Mouse (Mus musculus) stomach, embryonic 14.5 days (tissue): ENCODE measurements around the gene Itpr2. TPM values are rescaled to one million over a fixed set of nuclear protein-coding genes. Genes with fewer than 3 reads are reported as not detected.

ENCODE experiments used
- ATAC-seq: fragments of 200-750 bp; cut with Nextera tagmentation; 2 replicates; pipeline ENCODE4 v1.8.0; 2017; ENCODE audit warnings: low read depth, moderate TSS enrichment; ENCODE audit not compliant: insufficient number of reproducible peaks, insufficient read depth, low FRiP score
- H3K27ac ChIP-seq: fragments of 300-500 bp; sonication (generic); 2 replicates; pipeline ENCODE4 v1.5.1; 2014; ENCODE audit warnings: mild to moderate bottlenecking, low read length, moderate library complexity, mixed read lengths
- H3K27me3 ChIP-seq: fragments of 300-500 bp; sonication (generic); 2 replicates; pipeline ENCODE4 v1.6.1; 2014; ENCODE audit warnings: low read length, control low read depth, mixed read lengths; ENCODE audit not compliant: control insufficient read depth, insufficient read depth
- H3K36me3 ChIP-seq: fragments of 300-500 bp; sonication (generic); 2 replicates; pipeline ENCODE4 v1.6.1; 2014; ENCODE audit warnings: mild to moderate bottlenecking, control low read depth, low read length, moderate library complexity, mixed read lengths; ENCODE audit not compliant: control insufficient read depth, insufficient read depth
- H3K4me1 ChIP-seq: fragments of 300-500 bp; sonication (generic); 2 replicates; pipeline ENCODE4 v1.6.1; 2014; ENCODE audit warnings: low read length, control low read depth, mixed read lengths; ENCODE audit not compliant: control insufficient read depth, insufficient read depth
- H3K4me2 ChIP-seq: fragments of 300-500 bp; sonication (generic); replicated peaks from 2 replicates; pipeline ENCODE4 v1.6.1; 2014; ENCODE audit warnings: low read depth, low read length, control low read depth
- H3K4me3 ChIP-seq: fragments of 300-500 bp; sonication (generic); 2 replicates; pipeline ENCODE4 v1.5.1; 2014; ENCODE audit warnings: low read depth, low read length, control low read depth
- H3K9ac ChIP-seq: fragments of 300-500 bp; sonication (generic); replicated peaks from 2 replicates; pipeline ENCODE4 v1.6.1; 2014; ENCODE audit warnings: low read depth, mild to moderate bottlenecking, control low read depth, low read length, moderate library complexity, mixed read lengths
- H3K9me3 ChIP-seq: fragments of 300-500 bp; sonication (generic); 2 replicates; pipeline ENCODE4 v1.6.1; 2016; ENCODE audit warnings: low read depth, low read length, control low read depth; ENCODE audit not compliant: control insufficient read depth
- WGBS: fragments of 180-500 bp; shearing (Covaris S2); extraction: QIAGEN DNeasy Blood & Tissue Kit; methylation state at CpG from one replicate; pipeline ENCODE4 v1.1.7; 2014; 5-methylcytosine and 5-hydroxymethylcytosine counted together
- polyA plus RNA-seq: library from polyadenylated mRNA; unstranded; fragments of >200 nt; fragmentation: Nextera tagmentation; extraction: Ambion mirVana; gene quantifications from 2 replicates; pipeline ENCODE4 v1.2.1, GENCODE M21; 2014

Itpr2 gene
- polyA plus RNA-seq, 1 experiment from 2014 or later: 10.0 TPM

DNA sequence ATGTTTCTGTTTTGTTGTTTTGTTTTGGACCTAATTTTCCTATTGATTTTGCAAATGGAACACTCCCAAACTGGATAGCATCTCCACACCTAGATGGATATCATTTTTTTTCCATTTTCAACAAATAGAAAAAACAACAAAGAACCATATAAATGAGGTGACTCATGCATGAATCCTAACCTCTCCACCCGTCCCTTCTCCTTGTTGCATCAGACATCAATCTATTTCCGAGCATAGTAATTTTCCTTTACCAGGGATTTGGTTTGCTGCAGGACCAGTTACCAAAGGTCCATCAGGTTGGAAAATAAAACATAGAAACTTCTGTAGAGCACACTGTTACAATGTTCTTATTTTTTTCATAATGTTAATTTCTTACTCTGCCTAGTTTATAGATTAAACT lies 17.0 kb upstream of the Itpr2 start:
- 75% methylated on average over 2 of the region's 2 CpGs for WGBS
- no peaks in the 10 kb centered on the region for H3K36me3 ChIP-seq
- ATAC-seq: no peak
- H3K9me3 ChIP-seq: peaks cover 4% of the 10 kb centered on the region
- no peak overlapping the region for H3K9ac ChIP-seq
- no peak overlapping the region for H3K4me2 ChIP-seq
- H3K27me3 ChIP-seq: no peaks in the 10 kb centered on the region
- H3K4me1 ChIP-seq: no peaks in the 10 kb centered on the region
- H3K27ac ChIP-seq: no peak overlapping the region
- no peak overlapping the region for H3K4me3 ChIP-seq

DNA sequence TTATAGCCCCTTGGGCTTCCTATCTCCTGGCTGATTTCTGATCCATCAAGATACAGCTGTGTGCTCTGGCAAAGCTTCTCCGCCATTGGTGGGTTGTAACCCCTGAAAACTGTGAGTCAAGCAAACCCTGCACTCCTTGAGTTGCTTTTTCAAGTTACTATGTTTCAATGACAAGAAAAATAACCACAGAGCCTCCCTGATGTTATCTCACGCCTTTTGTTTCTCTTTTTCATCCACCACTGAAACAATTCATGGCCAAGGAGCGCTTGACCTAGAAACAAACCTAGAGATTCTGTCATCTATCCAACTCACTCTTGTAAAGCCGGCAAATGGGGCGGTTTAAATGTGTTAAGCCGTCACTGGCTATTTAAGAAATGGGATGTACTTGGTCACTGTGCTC lies 13.9 kb upstream of the Itpr2 start:
- no peaks in the 10 kb centered on the region for H3K27me3 ChIP-seq
- 62% methylated on average over 6 of the region's 6 CpGs for WGBS
- no peaks in the 10 kb centered on the region for H3K36me3 ChIP-seq
- H3K4me2 ChIP-seq: no peak overlapping the region
- H3K27ac ChIP-seq: no peak overlapping the region
- H3K9me3 ChIP-seq: no peaks in the 10 kb centered on the region
- H3K9ac ChIP-seq: no peak overlapping the region
- no peak for ATAC-seq
- H3K4me1 ChIP-seq: no peaks in the 10 kb centered on the region
- no peak overlapping the region for H3K4me3 ChIP-seq

DNA sequence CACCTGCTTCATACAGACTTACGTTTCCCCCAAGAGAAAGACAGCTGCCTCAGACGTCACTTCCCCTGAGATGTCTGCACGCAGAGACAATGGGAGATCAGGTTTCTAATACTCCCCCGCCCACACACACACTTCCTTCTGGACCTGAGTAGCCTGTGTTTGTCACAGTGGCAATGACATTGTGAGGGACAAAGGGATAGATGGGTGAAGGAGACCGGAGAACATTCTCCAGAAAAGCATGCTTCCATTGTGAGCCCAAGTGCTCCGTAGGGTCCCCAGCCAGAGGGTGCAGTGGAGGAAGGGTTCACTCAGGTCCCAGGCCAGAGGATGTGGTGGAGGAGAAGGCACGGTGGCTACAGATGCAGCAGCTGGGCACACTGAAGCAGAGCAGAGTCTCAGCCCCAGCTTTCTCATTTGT lies 12.5 kb upstream of the Itpr2 start:
- H3K27me3 ChIP-seq: no peaks in the 10 kb centered on the region
- H3K4me3 ChIP-seq: no peak overlapping the region
- H3K9me3 ChIP-seq: no peaks in the 10 kb centered on the region
- no peak overlapping the region for H3K9ac ChIP-seq
- H3K4me2 ChIP-seq: no peak overlapping the region
- H3K4me1 ChIP-seq: no peaks in the 10 kb centered on the region
- WGBS: 51% methylated on average over 7 of the region's 7 CpGs
- H3K27ac ChIP-seq: no peak overlapping the region
- no peak for ATAC-seq
- no peaks in the 10 kb centered on the region for H3K36me3 ChIP-seq

DNA sequence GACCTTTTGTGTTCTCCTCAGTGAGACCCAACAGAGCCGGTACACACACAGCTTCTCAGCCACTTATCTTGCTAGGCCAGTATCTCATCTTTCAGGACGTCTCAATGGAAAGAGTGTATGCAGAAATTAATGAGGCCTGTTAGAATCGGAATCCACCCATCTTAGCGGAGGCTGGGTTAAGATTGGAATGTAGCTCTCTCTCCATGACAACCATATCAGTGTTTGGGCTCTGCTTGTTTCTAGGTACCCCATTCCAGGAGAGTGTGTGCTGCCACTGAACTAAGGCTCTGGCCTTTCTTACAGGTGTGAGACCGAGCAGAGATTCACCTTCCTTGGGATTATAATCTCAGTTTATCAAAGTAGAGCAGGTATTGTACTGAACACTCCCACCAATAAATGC lies 11.9 kb upstream of the Itpr2 start:
- H3K4me3 ChIP-seq: no peak overlapping the region
- H3K9me3 ChIP-seq: no peaks in the 10 kb centered on the region
- no peaks in the 10 kb centered on the region for H3K36me3 ChIP-seq
- H3K9ac ChIP-seq: no peak overlapping the region
- no peak overlapping the region for H3K27ac ChIP-seq
- ATAC-seq: no peak
- WGBS: 28% methylated on average over 5 of the region's 5 CpGs
- H3K4me2 ChIP-seq: no peak overlapping the region
- no peaks in the 10 kb centered on the region for H3K4me1 ChIP-seq
- H3K27me3 ChIP-seq: no peaks in the 10 kb centered on the region

DNA sequence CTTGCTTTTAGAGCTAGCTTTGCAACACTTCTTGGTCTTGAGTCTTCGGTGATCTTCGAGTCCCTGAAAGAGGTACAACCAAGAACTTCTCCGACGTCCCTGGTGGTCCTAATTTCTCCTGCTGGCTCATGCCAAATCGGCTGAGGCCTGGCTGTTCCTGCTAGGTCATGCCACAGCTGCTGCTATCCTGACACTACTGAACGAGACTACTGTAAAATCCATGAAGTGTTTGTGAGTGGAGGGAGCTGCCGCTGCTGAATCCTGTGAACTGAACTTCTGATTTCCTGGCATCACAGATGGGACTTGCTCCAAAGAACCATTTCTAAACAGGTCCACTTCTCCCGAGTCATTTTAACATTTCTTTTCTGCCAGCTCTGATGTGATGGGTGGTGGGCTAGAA lies 11.4 kb upstream of the Itpr2 start:
- H3K27ac ChIP-seq: no peak overlapping the region
- no peaks in the 10 kb centered on the region for H3K9me3 ChIP-seq
- ATAC-seq: no peak
- no peaks in the 10 kb centered on the region for H3K36me3 ChIP-seq
- no peaks in the 10 kb centered on the region for H3K27me3 ChIP-seq
- no peaks in the 10 kb centered on the region for H3K4me1 ChIP-seq
- no peak overlapping the region for H3K4me3 ChIP-seq
- H3K9ac ChIP-seq: no peak overlapping the region
- 70% methylated on average over 8 of the region's 8 CpGs for WGBS
- H3K4me2 ChIP-seq: no peak overlapping the region

DNA sequence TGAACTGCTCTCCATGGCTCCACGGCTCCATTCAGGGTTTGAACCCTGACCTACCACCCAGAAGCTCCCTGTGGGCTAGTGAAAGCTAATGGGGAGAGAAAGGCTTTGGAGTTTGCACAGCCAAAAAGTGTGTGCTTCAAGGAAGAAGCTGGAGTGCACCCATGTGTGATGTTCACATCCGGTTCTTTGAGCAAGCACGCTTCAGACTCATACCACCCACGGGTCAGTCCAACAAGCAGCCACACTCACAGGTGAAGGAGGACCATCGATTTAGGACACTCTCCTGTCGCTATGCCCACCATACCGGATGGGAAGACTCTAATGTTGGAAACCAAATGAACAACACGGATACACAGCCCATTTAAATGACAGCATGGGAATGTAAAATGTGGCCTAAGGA lies 9.5 kb upstream of the Itpr2 start:
- no peaks in the 10 kb centered on the region for H3K4me1 ChIP-seq
- no peaks in the 10 kb centered on the region for H3K27me3 ChIP-seq
- 82% methylated on average over 8 of the region's 8 CpGs for WGBS
- no peaks in the 10 kb centered on the region for H3K36me3 ChIP-seq
- H3K9me3 ChIP-seq: no peaks in the 10 kb centered on the region
- H3K4me2 ChIP-seq: no peak overlapping the region
- no peak overlapping the region for H3K4me3 ChIP-seq
- no peak for ATAC-seq
- no peak overlapping the region for H3K27ac ChIP-seq
- H3K9ac ChIP-seq: no peak overlapping the region

DNA sequence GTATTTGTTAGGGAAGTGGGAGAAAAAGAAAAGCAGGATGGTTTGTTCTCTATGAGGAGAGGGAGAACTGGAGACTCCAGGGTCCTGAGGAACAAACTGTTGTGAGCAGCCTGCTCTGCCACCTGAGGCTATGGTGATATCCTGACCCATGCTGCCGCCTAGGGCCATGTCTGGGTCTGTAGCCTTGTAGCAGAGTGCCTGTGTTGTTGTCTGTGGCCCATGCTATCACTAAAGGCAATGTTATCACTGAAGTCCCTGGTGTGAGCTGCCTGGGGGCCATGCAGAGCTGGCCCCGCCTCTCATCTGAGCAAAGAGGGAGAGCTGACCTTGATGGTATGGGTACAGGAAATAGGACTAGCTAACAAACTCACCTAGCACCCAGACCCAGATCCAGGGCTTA lies 7.9 kb upstream of the Itpr2 start:
- ATAC-seq: no peak
- 88% methylated on average over 2 of the region's 2 CpGs for WGBS
- Histone ChIP-seq H3K27ac (no peak overlapping the region), H3K4me3 (no peak overlapping the region), H3K9ac (no peak overlapping the region), H3K27me3 (no peaks in the 10 kb centered on the region), H3K4me2 (no peak overlapping the region), H3K36me3 (no peaks in the 10 kb centered on the region), H3K9me3 (no peaks in the 10 kb centered on the region), H3K4me1 (no peaks in the 10 kb centered on the region)

DNA sequence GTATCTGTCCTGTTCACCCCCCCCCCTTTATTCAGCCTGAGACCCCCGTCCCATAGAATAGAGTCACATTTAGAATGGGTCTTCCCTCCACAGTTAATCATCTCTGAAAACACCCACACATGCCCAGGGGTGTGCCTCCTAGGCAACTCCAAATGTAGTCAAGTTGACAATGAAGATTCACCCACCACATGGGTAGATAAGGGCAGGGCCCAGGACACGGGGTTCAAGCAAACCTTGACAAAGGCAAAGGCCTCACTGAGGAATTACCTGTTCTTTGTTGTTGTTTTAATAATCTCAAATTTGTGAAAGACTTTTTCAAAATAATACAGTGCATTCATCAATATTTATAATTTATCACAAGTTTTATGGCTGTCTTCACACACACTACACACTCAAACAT lies 2.4 kb upstream of the Itpr2 start:
- no peaks in the 10 kb centered on the region for H3K9me3 ChIP-seq
- H3K27me3 ChIP-seq: no peaks in the 10 kb centered on the region
- H3K36me3 ChIP-seq: no peaks in the 10 kb centered on the region
- H3K4me1 ChIP-seq: peaks cover 5% of the 10 kb centered on the region
- H3K4me2 ChIP-seq: no peak overlapping the region
- no peak overlapping the region for H3K27ac ChIP-seq
- ATAC-seq: no peak
- H3K4me3 ChIP-seq: no peak overlapping the region
- H3K9ac ChIP-seq: no peak overlapping the region
- 89% methylated on average over 2 of the region's 2 CpGs for WGBS

DNA sequence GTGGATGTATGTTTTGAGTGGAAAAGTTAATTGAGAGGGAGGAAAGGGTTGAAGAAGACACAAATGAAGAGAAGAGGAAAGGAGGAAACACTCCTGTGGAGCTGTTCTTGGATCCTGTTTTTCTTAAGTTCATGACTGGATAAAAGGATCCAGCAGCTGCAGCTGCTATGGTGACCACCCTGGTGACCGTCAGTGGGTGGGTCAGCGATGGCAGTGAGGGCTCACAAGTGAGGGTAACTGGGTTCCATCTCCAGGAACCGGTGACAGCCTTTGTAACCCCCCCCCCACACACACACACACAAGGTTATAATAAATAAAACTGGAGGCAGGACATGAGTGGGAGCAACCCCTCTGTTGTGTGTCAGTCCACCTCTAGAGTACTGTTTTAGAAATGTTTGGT lies 833 bp upstream of the Itpr2 start:
- WGBS: 54% methylated on average over 3 of the region's 3 CpGs
- H3K36me3 ChIP-seq: no peaks in the 10 kb centered on the region
- H3K4me2 ChIP-seq: peak overlapping the region; percentile 88
- peak overlapping the region; percentile 55 for H3K4me3 ChIP-seq
- H3K4me1 ChIP-seq: peaks cover 5% of the 10 kb centered on the region
- no peak for ATAC-seq
- H3K9me3 ChIP-seq: no peaks in the 10 kb centered on the region
- no peaks in the 10 kb centered on the region for H3K27me3 ChIP-seq
- no peak overlapping the region; the same call in 1 of the 2 replicates for H3K9ac ChIP-seq
- no peak overlapping the region for H3K27ac ChIP-seq
